Mouse (Mus musculus) megakaryocyte-erythroid progenitor cell, adult 5-6 weeks (primary cell): ENCODE measurements around the gene 9230102O04Rik. TPM values are rescaled to one million over a fixed set of nuclear protein-coding genes. Genes with fewer than 3 reads are reported as not detected.

ENCODE experiments used
- ATAC-seq: replicated peaks from 2 replicates; pipeline ENCODE4 v1.8.0; 2016; ENCODE audit warnings: mild to moderate bottlenecking, inconsistent platforms; ENCODE audit not compliant: severe bottlenecking, poor library complexity, low FRiP score, low TSS enrichment
- total RNA-seq, 2 experiments: library from RNA; stranded (forward) in 1 of 2; stranded (reverse) in 1 of 2; fragments of 200-1000, 215-1000 nt in 1 of 2; fragments of >200 nt in 1 of 2; fragmentation: Nextera tagmentation in 1 of 2; gene quantifications; 2 replicates each; pipeline ENCODE4 v1.2.3; 2014 to 2017

The 9230102O04Rik gene
- total RNA-seq, 2 experiments from 2014 or later, result not detected

GRCm38 (mm10) chr2:9875220-9875619 lies 14.1 kb downstream of the 9230102O04Rik start:
- ATAC-seq, result no peak

GRCm38 (mm10) chr2:9874467-9875219 lies 14.7 kb downstream of the 9230102O04Rik start:
- no peak for ATAC-seq

GRCm38 (mm10) chr2:9873757-9874156 lies 15.6 kb downstream of the 9230102O04Rik start:
- no peak for ATAC-seq

- 0 out of 2 replicates have a peak, but pooled peaks have one; percentile 6 for ATAC-seq
Observed at GRCm38 (mm10) chr2:9872682-9873081, 16.7 kb downstream of the 9230102O04Rik start.

GRCm38 (mm10) chr2:9871798-9872197 lies 17.5 kb downstream of the 9230102O04Rik start:
- ATAC-seq, result no peak

- ATAC-seq, result peak; percentile 27; the same call in 1 of the 2 replicates
Observed at GRCm38 (mm10) chr2:9871141-9871716, 18.1 kb downstream of the 9230102O04Rik start.

- ATAC-seq, result no peak
Observed at GRCm38 (mm10) chr2:9867092-9867825, 22.1 kb downstream of the 9230102O04Rik start.

- 0 out of 2 replicates have a peak, but pooled peaks have one; percentile 31 for ATAC-seq
Observed at GRCm38 (mm10) chr2:9860698-9861097, 28.6 kb downstream of the 9230102O04Rik start.

GRCm38 (mm10) chr2:9855861-9856260 lies 33.5 kb downstream of the 9230102O04Rik start:
- ATAC-seq, result no peak

- no peak for ATAC-seq
Observed at GRCm38 (mm10) chr2:9852851-9853576, 36.3 kb downstream of the 9230102O04Rik start.

- ATAC-seq, result no peak
Observed at GRCm38 (mm10) chr2:9835195-9835594, 54.1 kb downstream of the 9230102O04Rik start.

GRCm38 (mm10) chr2:9833712-9834111 lies 55.6 kb downstream of the 9230102O04Rik start:
- no peak for ATAC-seq

Other genes starting within 250 kb of the 9230102O04Rik start
- gene 4930412O13Rik, start 8.3 kb downstream of the 9230102O04Rik start, total RNA-seq (2014; fragmentation: Nextera tagmentation), result not detected in 2 replicates
- not detected in 2 replicates for gene 4930412O13Rik, start 8.3 kb downstream of the 9230102O04Rik start, total RNA-seq (2017)
- 0.57 and 5.3 TPM in 2 replicates for gene Gata3, start 494 bp upstream of the 9230102O04Rik start, total RNA-seq (2014; fragmentation: Nextera tagmentation)
- 0.23 and 1.8 TPM in 2 replicates for gene Gata3, start 494 bp upstream of the 9230102O04Rik start, total RNA-seq (2017)
- 13.8 and 19.1 TPM in 2 replicates for gene Taf3, start 159.1 kb upstream of the 9230102O04Rik start, total RNA-seq (2014; fragmentation: Nextera tagmentation)
- gene Taf3, start 159.1 kb upstream of the 9230102O04Rik start, total RNA-seq (2017), result 9.8 and 10.1 TPM in 2 replicates
- 449 and 461 TPM in 2 replicates for gene Atp5c1, start 191.0 kb upstream of the 9230102O04Rik start, total RNA-seq (2014; fragmentation: Nextera tagmentation)
- gene Atp5c1, start 191.0 kb upstream of the 9230102O04Rik start, total RNA-seq (2017), result 496 and 499 TPM in 2 replicates
- gene Kin, start 191.1 kb upstream of the 9230102O04Rik start, total RNA-seq (2014; fragmentation: Nextera tagmentation), result 34.0 and 41.8 TPM in 2 replicates
- gene Kin, start 191.1 kb upstream of the 9230102O04Rik start, total RNA-seq (2017), result 22.2 and 41.9 TPM in 2 replicates
- gene Itih2, start 241.9 kb upstream of the 9230102O04Rik start, total RNA-seq (2014; fragmentation: Nextera tagmentation), result not detected in 2 replicates
- gene Itih2, start 241.9 kb upstream of the 9230102O04Rik start, total RNA-seq (2017), result not detected in 2 replicates